Mouse (Mus musculus): Measurements from ENCODE around the gene Tsku. TPM values are rescaled to one million over a fixed set of nuclear protein-coding genes. Genes with fewer than 3 reads are reported as not detected.

Gene Tsku
- polyA plus RNA-seq, 1 experiment = 9.5 TPM

- DNase-seq = no peak
- no peaks in the 10 kb centered on the region for H3K27me3 ChIP-seq (replicated peaks; ENCODE audit: control insufficient read depth, insufficient read depth, low read length)
- TF ChIP-seq POLR2A (IDR thresholded peaks at IDR 0.05; ENCODE audit: low read depth, low read length) (no peak), CTCF (conservative IDR thresholded peaks at IDR 0.05; ENCODE audit: insufficient read depth, insufficient read length, low read depth, low read length) (no peak)
- no peak overlapping the region for H3K4me3 ChIP-seq (ENCODE audit: insufficient read depth, low read depth, low read length)
- WGBS = 73% methylated on average over 7 of the region's 7 CpGs
- H3K36me3 ChIP-seq (ENCODE audit: control insufficient read depth, insufficient read depth, low read length) = no peaks in the 10 kb centered on the region
- no peak overlapping the region for H3K27ac ChIP-seq (ENCODE audit: insufficient read depth, low read depth, low read length)
- H3K4me1 ChIP-seq (ENCODE audit: control insufficient read depth, insufficient read depth, low read length) = no peaks in the 10 kb centered on the region
Observed at GRCm38 (mm10) chr7:98329651-98330374, 31.3 kb downstream of the Tsku start.

DNA sequence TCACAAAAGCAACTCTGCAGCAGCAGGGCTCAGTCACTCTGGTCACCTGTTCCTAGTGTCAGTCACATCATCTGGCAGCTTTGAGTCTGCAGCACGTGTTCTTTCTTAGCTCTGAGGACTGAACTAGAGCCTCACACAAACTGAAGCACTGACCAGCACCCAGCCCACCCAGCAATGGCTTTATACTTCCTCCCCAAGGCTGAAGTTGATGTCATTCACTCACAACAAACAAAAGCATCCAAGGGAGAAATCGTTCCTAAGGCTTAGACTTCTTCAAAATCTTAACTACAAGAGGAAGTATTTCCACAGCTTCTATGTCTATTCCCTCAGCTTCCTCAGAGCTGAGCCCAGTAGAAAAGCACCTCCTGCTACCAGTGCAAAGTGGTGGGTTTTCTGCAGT is 32.8 kb downstream of the Tsku start:
- H3K27me3 ChIP-seq (replicated peaks; ENCODE audit: control insufficient read depth, insufficient read depth, low read length) = no peaks in the 10 kb centered on the region
- H3K36me3 ChIP-seq (ENCODE audit: control insufficient read depth, insufficient read depth, low read length) = no peaks in the 10 kb centered on the region
- H3K27ac ChIP-seq (ENCODE audit: insufficient read depth, low read depth, low read length) = no peak overlapping the region
- DNase-seq = no peak
- 79% methylated on average over 2 of the region's 2 CpGs for WGBS
- H3K4me3 ChIP-seq (ENCODE audit: insufficient read depth, low read depth, low read length) = no peak overlapping the region
- TF ChIP-seq CTCF (conservative IDR thresholded peaks at IDR 0.05; ENCODE audit: insufficient read depth, insufficient read length, low read depth, low read length) (no peak), POLR2A (IDR thresholded peaks at IDR 0.05; ENCODE audit: low read depth, low read length) (no peak)
- no peaks in the 10 kb centered on the region for H3K4me1 ChIP-seq (ENCODE audit: control insufficient read depth, insufficient read depth, low read length)

GRCm38 (mm10) chr7:98326051-98326450 is 35.1 kb downstream of the Tsku start:
- Histone ChIP-seq H3K4me1 (ENCODE audit: control insufficient read depth, insufficient read depth, low read length) (no peaks in the 10 kb centered on the region), H3K27ac (ENCODE audit: insufficient read depth, low read depth, low read length) (no peak overlapping the region), H3K4me3 (ENCODE audit: insufficient read depth, low read depth, low read length) (no peak overlapping the region), H3K36me3 (ENCODE audit: control insufficient read depth, insufficient read depth, low read length) (no peaks in the 10 kb centered on the region), H3K27me3 (replicated peaks; ENCODE audit: control insufficient read depth, insufficient read depth, low read length) (no peaks in the 10 kb centered on the region)
- WGBS = 86% methylated on average over 7 of the region's 7 CpGs
- no peak for DNase-seq
- TF ChIP-seq POLR2A (IDR thresholded peaks at IDR 0.05; ENCODE audit: low read depth, low read length) (no peak), CTCF (conservative IDR thresholded peaks at IDR 0.05; ENCODE audit: insufficient read depth, insufficient read length, low read depth, low read length) (no peak)

- no peaks in the 10 kb centered on the region for H3K4me1 ChIP-seq (ENCODE audit: control insufficient read depth, insufficient read depth, low read length)
- no peak overlapping the region for H3K4me3 ChIP-seq (ENCODE audit: insufficient read depth, low read depth, low read length)
- WGBS = 65% methylated on average over 1 of the region's 1 CpGs
- H3K27ac ChIP-seq (ENCODE audit: insufficient read depth, low read depth, low read length) = no peak overlapping the region
- no peaks in the 10 kb centered on the region for H3K36me3 ChIP-seq (ENCODE audit: control insufficient read depth, insufficient read depth, low read length)
- DNase-seq = no peak
- TF ChIP-seq POLR2A (IDR thresholded peaks at IDR 0.05; ENCODE audit: low read depth, low read length) = no peak
- no peak for TF ChIP-seq CTCF (conservative IDR thresholded peaks at IDR 0.05; ENCODE audit: insufficient read depth, insufficient read length, low read depth, low read length)
- H3K27me3 ChIP-seq (replicated peaks; ENCODE audit: control insufficient read depth, insufficient read depth, low read length) = no peaks in the 10 kb centered on the region
Observed at GRCm38 (mm10) chr7:98324228-98324627, 36.9 kb downstream of the Tsku start.

DNA sequence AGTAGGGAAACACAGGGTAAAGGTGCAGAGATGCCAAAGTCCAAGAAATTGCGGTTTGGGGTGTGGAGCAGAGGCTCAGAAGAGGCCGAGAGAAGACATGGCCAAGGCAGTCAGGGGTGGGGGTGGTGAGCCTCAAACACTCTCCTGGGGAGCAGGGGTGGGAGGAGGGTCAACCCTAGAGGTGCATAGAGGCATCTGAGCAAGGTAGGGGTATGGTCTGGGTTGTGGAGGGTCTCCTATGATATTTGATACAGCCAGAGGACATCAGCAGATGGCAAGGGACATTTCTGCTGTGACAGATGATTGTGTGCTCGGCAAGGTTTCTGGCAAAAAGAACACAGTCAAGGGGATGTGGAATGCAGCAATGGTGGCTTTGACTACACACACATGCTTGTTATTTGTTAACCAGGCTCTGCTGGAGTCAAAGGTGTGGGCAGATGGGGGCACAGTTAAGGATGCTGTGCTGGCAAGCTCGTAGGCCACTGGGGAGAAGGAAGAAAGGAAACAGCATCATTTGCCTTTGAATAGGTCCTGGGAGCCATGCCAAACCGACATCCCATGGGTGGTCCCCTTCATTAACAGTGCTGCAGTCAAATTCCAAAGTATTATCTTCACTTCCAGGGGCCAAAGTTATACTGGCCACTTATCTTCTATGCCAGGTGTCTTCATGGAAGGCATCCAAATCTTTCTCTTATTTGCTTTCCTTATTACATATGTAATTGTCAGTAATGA is 37.7 kb downstream of the Tsku start:
- Histone ChIP-seq H3K4me1 (ENCODE audit: control insufficient read depth, insufficient read depth, low read length) (no peaks in the 10 kb centered on the region), H3K27me3 (replicated peaks; ENCODE audit: control insufficient read depth, insufficient read depth, low read length) (no peaks in the 10 kb centered on the region), H3K4me3 (ENCODE audit: insufficient read depth, low read depth, low read length) (no peak overlapping the region), H3K27ac (ENCODE audit: insufficient read depth, low read depth, low read length) (no peak overlapping the region), H3K36me3 (ENCODE audit: control insufficient read depth, insufficient read depth, low read length) (no peaks in the 10 kb centered on the region)
- 41% methylated on average over 5 of the region's 5 CpGs for WGBS
- TF ChIP-seq CTCF (conservative IDR thresholded peaks at IDR 0.05; ENCODE audit: insufficient read depth, insufficient read length, low read depth, low read length) (no peak), POLR2A (IDR thresholded peaks at IDR 0.05; ENCODE audit: low read depth, low read length) (no peak)
- peak; percentile 44 for DNase-seq

DNA sequence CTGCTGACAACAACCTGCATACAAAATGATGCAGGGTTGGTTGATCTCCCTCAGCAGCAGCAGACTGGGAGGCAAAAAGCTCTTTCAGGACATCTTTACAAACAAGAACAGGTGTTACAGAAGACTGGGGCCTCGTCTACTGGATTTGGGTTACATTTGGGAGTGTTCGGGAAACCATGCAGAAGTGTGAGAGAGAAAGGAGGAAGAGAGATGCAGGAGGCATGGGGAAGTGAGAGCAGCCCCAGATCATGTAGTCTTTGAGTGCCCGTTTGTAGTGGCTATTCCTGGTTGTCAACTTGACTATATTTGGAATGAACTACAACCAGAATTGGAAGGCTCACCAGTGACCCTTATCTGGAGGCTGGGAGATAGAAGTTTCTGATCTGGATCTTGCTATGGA is 38.7 kb downstream of the Tsku start:
- no peaks in the 10 kb centered on the region for H3K27me3 ChIP-seq (replicated peaks; ENCODE audit: control insufficient read depth, insufficient read depth, low read length)
- no peak overlapping the region for H3K4me3 ChIP-seq (ENCODE audit: insufficient read depth, low read depth, low read length)
- WGBS = 81% methylated on average over 3 of the region's 3 CpGs
- no peaks in the 10 kb centered on the region for H3K4me1 ChIP-seq (ENCODE audit: control insufficient read depth, insufficient read depth, low read length)
- DNase-seq = no peak
- TF ChIP-seq CTCF (conservative IDR thresholded peaks at IDR 0.05; ENCODE audit: insufficient read depth, insufficient read length, low read depth, low read length) = no peak
- no peak for TF ChIP-seq POLR2A (IDR thresholded peaks at IDR 0.05; ENCODE audit: low read depth, low read length)
- H3K36me3 ChIP-seq (ENCODE audit: control insufficient read depth, insufficient read depth, low read length) = no peaks in the 10 kb centered on the region
- H3K27ac ChIP-seq (ENCODE audit: insufficient read depth, low read depth, low read length) = no peak overlapping the region

GRCm38 (mm10) chr7:98321083-98321482 is 40.0 kb downstream of the Tsku start, which contains the start of gene Acer3:
Gene Acer3, minus strand, starts transcription at chr7:98321208.
- TF ChIP-seq POLR2A (IDR thresholded peaks at IDR 0.05; ENCODE audit: low read depth, low read length) = no peak
- TF ChIP-seq CTCF (conservative IDR thresholded peaks at IDR 0.05; ENCODE audit: insufficient read depth, insufficient read length, low read depth, low read length) = no peak
- Histone ChIP-seq H3K4me3 (ENCODE audit: insufficient read depth, low read depth, low read length) (no peak within 1 kb of the TSS), H3K27me3 (replicated peaks; ENCODE audit: control insufficient read depth, insufficient read depth, low read length) (no peaks in the 10 kb centered on the region), H3K36me3 (ENCODE audit: control insufficient read depth, insufficient read depth, low read length) (no peaks in the 10 kb centered on the region), H3K4me1 (ENCODE audit: control insufficient read depth, insufficient read depth, low read length) (no peaks in the 10 kb centered on the region), H3K27ac (ENCODE audit: insufficient read depth, low read depth, low read length) (no peak within 1 kb of the TSS)
- no peak for DNase-seq
- WGBS = 97% methylated on average over 2 of the region's 2 CpGs
